Mouse (Mus musculus): Measurements from ENCODE around the gene Ip6k3. TPM values are rescaled to one million over a fixed set of nuclear protein-coding genes. Genes with fewer than 3 reads are reported as not detected.

Gene Ip6k3
- polyA plus RNA-seq (2015; fragmentation: Nextera tagmentation; extraction: Ambion mirVana): 0.18 and 0.21 TPM in 2 replicates

DNA sequence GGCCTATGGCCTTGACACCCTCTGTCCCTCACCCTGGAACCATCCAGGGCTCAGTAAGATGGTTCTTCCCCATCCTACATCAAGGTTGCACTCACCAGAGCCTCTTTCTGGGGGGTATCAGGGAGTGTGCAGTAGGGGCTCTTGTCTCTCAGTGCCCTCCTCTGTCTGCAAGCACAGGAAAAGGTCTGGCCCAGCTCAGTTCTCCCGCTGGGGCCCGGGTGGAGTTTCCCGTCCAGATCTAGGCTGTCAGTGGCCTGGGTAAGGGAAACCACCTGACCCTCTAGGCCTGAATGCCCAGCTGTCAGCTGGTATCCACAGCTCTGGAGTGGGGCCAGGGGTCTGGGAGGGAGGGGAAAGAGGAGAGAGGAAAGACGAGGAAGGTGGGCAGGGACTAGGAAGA, at the start of gene Ip6k3:
Ip6k3 (minus strand) TSS at position 251 of the 400 bp plus-strand sequence.
- Histone ChIP-seq H3K9ac (no peak within 1 kb of the TSS), H3K27me3 (replicated peaks) (no peaks in the 10 kb centered on the region), H3K36me3 (no peaks in the 10 kb centered on the region), H3K9me3 (no peaks in the 10 kb centered on the region), H3K4me2 (no peak within 1 kb of the TSS), H3K4me1 (no peaks in the 10 kb centered on the region; the same call in 1 of the 2 replicates), H3K27ac (no peak within 1 kb of the TSS), H3K4me3 (replicated peaks) (no peak within 1 kb of the TSS)
- WGBS: 37% methylated on average over 4 of the region's 4 CpGs
- ATAC-seq (ENCODE audit: insufficient read depth, low FRiP score, low read depth): no peak

DNA sequence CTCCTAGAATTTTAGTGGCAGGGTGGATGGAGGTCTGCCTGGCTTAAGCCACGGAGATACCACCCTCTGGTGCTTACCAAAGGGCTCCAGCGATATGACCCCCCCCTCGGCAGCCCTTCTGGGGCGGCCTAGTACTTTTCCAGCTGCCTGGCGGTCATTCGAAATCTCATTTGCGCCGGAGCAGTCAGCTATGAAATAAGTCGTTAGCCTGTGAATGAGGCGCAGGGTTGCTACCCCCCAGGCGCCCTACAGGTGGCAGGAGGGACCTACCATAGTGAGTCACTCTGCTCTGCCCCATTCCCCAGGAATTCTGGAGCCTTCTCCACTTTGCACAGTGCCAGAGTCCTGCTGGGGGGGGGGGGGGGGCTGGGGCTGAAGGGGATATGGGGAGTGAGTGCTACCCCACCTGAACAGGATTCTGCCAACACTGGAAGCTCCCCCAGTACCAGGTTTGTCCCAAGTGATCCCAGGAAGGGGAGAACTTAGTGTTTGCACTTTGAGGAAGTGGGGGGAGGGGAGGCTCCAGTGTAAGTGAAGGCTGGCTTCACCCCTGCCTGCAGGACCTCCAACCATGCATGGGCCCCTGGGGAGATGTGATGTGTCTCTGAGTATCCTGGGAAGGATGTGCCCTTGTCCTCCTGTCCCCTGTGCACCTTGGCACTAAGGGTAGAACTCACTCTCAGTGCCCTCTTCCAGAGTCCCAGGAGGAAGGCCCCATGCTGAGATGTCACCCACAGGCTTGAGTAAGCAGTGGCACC, 45.4 kb upstream of the Ip6k3 start:
- Histone ChIP-seq H3K4me2 (peak overlapping the region; percentile 31), H3K4me3 (replicated peaks) (no peak overlapping the region), H3K4me1 (peaks cover 7% of the 10 kb centered on the region; the same call in 1 of the 2 replicates), H3K36me3 (no peaks in the 10 kb centered on the region), H3K9ac (no peak overlapping the region), H3K27me3 (replicated peaks) (no peaks in the 10 kb centered on the region), H3K9me3 (no peaks in the 10 kb centered on the region), H3K27ac (no peak overlapping the region)
- peak; percentile 66; the same call in 1 of the 2 replicates for ATAC-seq (ENCODE audit: insufficient read depth, low FRiP score, low read depth)
- 9% methylated on average over 11 of the region's 11 CpGs for WGBS

DNA sequence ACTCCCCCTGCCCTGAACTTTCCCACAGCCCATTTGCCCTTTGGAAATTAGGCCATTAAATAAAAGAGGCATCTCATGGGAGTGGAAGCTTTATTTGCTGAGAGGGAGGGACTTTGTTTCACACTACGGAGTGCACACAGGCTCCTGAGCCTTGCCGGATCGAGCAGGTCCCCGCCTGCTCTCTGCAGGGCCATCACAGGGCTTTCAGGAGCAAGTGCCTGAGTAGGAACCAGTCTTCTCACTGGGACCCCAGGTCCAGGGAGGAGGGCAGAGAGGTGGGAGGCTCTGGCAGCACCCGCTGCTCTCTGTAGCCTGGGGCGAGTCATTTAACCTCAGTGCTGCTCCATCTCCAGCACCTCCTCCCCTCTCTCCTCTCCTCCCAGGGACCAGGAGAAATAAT, 44.4 kb upstream of the Ip6k3 start:
- Histone ChIP-seq H3K4me3 (replicated peaks) (no peak overlapping the region), H3K9ac (no peak overlapping the region), H3K36me3 (no peaks in the 10 kb centered on the region), H3K4me1 (peaks cover 12% of the 10 kb centered on the region; the same call in 1 of the 2 replicates), H3K27me3 (replicated peaks) (no peaks in the 10 kb centered on the region), H3K9me3 (no peaks in the 10 kb centered on the region), H3K4me2 (peak overlapping the region; percentile 31; the same call in 1 of the 2 replicates), H3K27ac (no peak overlapping the region)
- ATAC-seq (ENCODE audit: insufficient read depth, low FRiP score, low read depth): peak; percentile 53; the same call in 1 of the 2 replicates
- WGBS: 42% methylated on average over 6 of the region's 6 CpGs

DNA sequence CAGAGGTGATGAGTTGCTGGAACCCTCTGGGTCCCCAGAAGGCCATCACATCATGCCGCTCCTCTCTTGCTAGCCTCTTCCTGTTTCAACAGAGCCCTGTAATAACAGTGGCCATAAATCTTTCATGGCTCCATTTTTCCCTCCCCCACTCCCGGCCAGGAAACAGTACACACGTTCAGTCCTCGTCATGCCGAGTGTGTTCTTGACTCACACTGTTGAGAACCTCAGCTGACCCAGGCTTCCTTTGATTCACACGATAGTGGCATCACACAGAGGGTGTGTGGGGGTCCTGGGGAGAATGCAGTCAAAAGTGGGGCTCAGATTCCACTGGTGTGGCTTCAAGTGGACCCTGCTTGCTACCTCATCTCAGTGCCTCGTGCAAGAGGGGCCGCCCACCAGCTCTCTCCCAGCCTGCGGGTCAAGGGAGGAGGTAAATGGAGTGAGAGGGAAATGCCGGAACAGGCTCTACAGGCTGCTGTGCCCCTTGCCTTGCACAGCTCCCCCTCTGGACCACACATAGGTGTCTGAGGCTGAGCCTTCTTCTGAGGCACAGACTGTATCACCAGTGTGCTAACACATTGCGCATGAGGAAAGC, 39.6 kb upstream of the Ip6k3 start:
- no peak overlapping the region for H3K4me3 ChIP-seq (replicated peaks)
- no peaks in the 10 kb centered on the region for H3K27me3 ChIP-seq (replicated peaks)
- H3K9ac ChIP-seq: no peak overlapping the region
- peaks cover 13% of the 10 kb centered on the region; the same call in 1 of the 2 replicates for H3K4me1 ChIP-seq
- H3K9me3 ChIP-seq: no peaks in the 10 kb centered on the region
- WGBS: 26% methylated on average over 11 of the region's 11 CpGs
- H3K36me3 ChIP-seq: no peaks in the 10 kb centered on the region
- H3K27ac ChIP-seq: no peak overlapping the region
- no peak overlapping the region for H3K4me2 ChIP-seq
- ATAC-seq (ENCODE audit: insufficient read depth, low FRiP score, low read depth): no peak

DNA sequence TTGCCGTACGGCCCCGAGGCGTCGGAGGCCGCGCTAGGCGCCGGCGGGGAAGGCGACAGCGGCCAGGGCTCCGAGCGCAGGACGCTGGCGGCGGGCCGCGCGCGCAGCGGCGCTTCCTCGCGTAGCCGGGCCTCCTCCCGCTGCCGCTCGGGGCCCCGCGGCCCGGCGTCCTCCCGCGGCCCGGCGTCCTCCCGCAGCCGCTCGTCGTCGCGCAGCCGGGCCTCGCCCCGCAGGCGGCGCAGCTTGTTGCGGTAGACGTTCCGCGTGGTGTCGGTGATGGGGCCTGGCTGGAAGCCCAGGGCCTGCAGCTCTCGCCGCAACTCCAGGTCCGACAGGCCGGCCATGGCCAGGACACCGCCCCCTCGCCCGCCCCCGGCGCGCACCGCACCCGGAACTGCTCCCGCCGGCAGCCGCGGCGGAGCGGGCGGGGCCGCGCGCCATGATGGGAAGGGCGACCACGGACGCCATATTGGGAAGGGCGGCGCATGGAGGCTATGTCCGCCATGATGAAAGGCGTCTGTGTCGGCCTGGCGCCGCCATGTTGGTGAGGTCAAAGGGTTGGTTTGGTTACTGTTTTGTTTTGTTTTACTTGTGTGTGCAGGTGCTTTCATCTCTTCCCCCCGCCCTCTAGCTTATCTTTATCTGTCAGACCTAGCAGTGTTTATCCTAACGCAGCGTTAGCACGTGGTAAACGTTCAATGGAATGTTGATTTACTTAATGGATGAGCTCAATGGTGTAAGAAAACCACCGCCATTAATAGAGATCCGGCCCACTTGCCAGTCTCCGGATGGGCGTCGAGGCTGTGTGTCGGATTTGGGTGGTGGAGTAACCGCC, 36.7 kb upstream of the Ip6k3 start, which contains the start of gene Lemd2:
Lemd2 (minus strand) TSS at position 395 of the 835 bp plus-strand sequence.
- no peaks in the 10 kb centered on the region for H3K27me3 ChIP-seq (replicated peaks)
- peak within 1 kb of the TSS; percentile 90 for H3K4me2 ChIP-seq
- H3K4me1 ChIP-seq: peaks cover 10% of the 10 kb centered on the region; the same call in 1 of the 2 replicates
- ATAC-seq (ENCODE audit: insufficient read depth, low FRiP score, low read depth): peak; percentile 95
- H3K9me3 ChIP-seq: no peaks in the 10 kb centered on the region
- peak within 1 kb of the TSS; percentile 96 for H3K27ac ChIP-seq
- 3% methylated on average over 96 of the region's 97 CpGs for WGBS
- H3K9ac ChIP-seq: peak within 1 kb of the TSS; percentile 89
- peaks cover 25% of the 10 kb centered on the region for H3K36me3 ChIP-seq
- H3K4me3 ChIP-seq (replicated peaks): peak within 1 kb of the TSS; percentile 95

DNA sequence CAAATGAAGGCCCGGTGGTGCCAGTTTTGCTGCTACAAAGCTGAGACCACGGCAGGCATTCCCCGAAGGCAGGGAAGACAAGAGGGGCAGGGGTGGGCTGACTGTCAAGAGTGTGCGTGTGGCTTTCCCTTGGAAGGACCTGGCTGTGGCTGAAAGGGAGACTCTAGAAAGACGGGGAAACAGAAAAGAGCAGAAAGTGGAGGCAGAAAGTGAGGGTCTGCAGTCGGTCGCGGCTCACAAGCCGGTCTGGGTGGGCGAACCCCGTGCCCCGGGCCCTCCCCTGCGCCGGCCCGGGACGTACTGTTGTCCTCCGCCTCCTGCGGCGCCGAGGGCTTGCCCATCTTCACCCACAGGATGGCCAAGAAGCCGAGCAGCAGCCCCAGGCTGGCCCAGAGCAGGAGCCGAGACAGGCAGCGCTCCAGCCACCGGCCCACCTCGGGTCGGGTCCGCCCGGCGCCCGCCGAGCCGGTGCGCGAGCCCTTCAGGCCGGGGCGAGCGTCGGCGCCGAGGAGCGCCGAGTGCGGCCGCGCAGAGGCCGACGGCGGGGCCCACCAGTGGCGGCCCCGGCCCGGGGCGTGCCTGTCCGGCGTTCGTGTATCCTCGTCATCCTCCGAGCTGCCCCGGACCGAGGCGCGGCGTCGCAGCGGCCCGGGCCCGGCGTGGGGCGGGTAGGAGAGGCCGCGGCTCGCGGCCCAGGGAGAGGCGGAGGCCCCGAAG, 35.9 kb upstream of the Ip6k3 start:
- H3K27me3 ChIP-seq (replicated peaks): no peaks in the 10 kb centered on the region
- H3K9me3 ChIP-seq: no peaks in the 10 kb centered on the region
- ATAC-seq (ENCODE audit: insufficient read depth, low FRiP score, low read depth): peak; percentile 50
- peak overlapping the region; percentile 96 for H3K27ac ChIP-seq
- H3K36me3 ChIP-seq: peaks cover 30% of the 10 kb centered on the region
- peak overlapping the region; percentile 89 for H3K9ac ChIP-seq
- peaks cover 10% of the 10 kb centered on the region; the same call in 1 of the 2 replicates for H3K4me1 ChIP-seq
- WGBS: under 1% methylated on average over 68 of the region's 74 CpGs
- H3K4me2 ChIP-seq: peak overlapping the region; percentile 90
- peak overlapping the region; percentile 95 for H3K4me3 ChIP-seq (replicated peaks)

DNA sequence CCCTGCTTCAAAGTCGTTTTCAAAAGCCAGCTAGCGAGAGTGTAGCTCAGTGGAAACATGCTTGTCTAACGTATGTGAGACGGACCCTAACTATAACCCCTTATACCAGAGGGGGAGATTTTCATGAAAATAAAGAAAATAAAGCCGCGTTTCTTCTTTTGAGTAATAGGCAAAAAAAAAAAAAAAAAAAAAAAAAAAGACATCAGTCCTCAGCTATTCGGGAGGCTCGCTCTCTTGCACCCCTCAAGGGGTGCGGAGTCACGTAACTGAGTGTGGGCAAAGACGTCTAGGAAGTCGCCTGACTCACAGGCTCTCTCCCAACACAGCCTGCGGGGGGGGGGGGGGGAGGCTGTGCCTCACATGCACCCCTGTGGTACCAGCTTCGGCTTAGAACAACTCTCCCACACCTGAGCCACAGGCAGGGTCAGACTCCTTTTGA, 35.3 kb upstream of the Ip6k3 start:
- Histone ChIP-seq H3K4me2 (peak overlapping the region; percentile 90), H3K27me3 (replicated peaks) (no peaks in the 10 kb centered on the region), H3K4me3 (replicated peaks) (peak overlapping the region; percentile 95), H3K4me1 (peaks cover 10% of the 10 kb centered on the region; the same call in 1 of the 2 replicates), H3K36me3 (peaks cover 35% of the 10 kb centered on the region), H3K9ac (peak overlapping the region; percentile 89), H3K27ac (peak overlapping the region; percentile 96), H3K9me3 (no peaks in the 10 kb centered on the region)
- WGBS: 37% methylated on average over 14 of the region's 14 CpGs
- no peak for ATAC-seq (ENCODE audit: insufficient read depth, low FRiP score, low read depth)

DNA sequence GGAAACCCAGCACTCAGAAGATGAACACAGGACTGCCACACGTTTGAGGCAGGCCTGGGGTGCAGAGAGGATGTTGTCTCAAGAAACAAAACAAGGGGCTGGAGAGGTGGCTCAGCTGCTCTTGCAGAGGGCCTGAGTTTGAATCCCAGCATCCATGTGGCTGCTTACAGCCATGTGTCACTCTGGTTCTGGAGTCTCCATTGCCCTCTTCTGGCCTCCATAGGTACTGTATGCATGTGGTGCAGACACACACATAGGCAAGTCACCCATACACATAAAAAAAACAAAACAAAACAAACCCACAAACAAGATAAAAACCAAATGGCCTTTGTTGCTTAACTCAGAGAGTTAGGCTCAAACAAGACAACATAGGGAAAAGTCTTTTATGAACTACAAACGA, 34.4 kb upstream of the Ip6k3 start:
- no peak for ATAC-seq (ENCODE audit: insufficient read depth, low FRiP score, low read depth)
- no peak overlapping the region for H3K4me2 ChIP-seq
- no peak overlapping the region for H3K4me3 ChIP-seq (replicated peaks)
- peaks cover 40% of the 10 kb centered on the region for H3K36me3 ChIP-seq
- H3K9ac ChIP-seq: no peak overlapping the region
- peaks cover 6% of the 10 kb centered on the region; the same call in 1 of the 2 replicates for H3K4me1 ChIP-seq
- no peak overlapping the region for H3K27ac ChIP-seq
- 86% methylated on average over 2 of the region's 2 CpGs for WGBS
- no peaks in the 10 kb centered on the region for H3K9me3 ChIP-seq
- H3K27me3 ChIP-seq (replicated peaks): no peaks in the 10 kb centered on the region

DNA sequence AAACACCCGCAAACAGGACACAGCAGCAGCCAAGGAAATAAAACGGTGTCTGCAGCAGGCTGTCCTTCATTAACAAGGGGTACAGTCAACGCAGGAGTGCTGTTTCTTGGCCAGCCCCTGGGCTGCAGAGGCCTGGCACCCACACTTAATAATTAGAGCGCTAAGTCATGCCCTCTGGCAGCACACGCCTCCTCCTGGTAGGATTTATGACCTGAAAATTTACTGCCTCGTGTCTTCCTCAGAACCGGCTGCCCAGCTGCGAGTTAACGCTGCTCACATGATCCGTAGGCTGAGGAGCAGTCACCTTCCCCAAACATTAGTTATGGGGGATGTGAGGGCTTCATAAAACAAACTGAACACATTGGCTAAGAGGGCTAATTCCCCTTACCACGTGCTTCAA, 33.2 kb upstream of the Ip6k3 start:
- Histone ChIP-seq H3K9ac (no peak overlapping the region), H3K27me3 (replicated peaks) (no peaks in the 10 kb centered on the region), H3K4me2 (no peak overlapping the region), H3K36me3 (peaks cover 41% of the 10 kb centered on the region), H3K9me3 (no peaks in the 10 kb centered on the region), H3K27ac (no peak overlapping the region), H3K4me3 (replicated peaks) (no peak overlapping the region), H3K4me1 (peaks cover 6% of the 10 kb centered on the region; the same call in 1 of the 2 replicates)
- WGBS: 64% methylated on average over 11 of the region's 11 CpGs
- no peak for ATAC-seq (ENCODE audit: insufficient read depth, low FRiP score, low read depth)

DNA sequence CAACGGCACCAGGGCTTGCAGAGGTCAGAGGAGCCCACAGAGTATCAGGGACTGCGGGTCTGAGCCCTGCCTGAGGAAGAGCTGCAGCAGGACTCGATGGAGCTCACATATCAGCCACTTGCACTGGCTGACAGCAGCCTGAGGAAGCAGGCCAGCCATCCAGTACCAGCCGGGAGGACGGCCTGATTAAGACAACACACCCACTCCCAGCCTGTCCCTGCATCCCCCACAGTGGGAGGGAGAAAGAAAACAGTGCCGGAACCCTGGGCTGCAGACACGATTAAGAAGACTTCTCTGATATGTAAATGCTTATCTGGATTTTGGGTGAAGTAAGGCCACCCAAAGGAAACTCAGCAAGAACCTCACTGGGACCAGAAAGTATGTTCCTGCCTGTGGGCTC, 32.3 kb upstream of the Ip6k3 start:
- Histone ChIP-seq H3K9me3 (no peaks in the 10 kb centered on the region), H3K27ac (no peak overlapping the region), H3K9ac (no peak overlapping the region), H3K4me3 (replicated peaks) (no peak overlapping the region), H3K36me3 (peaks cover 44% of the 10 kb centered on the region), H3K27me3 (replicated peaks) (no peaks in the 10 kb centered on the region), H3K4me2 (no peak overlapping the region), H3K4me1 (peaks cover 5% of the 10 kb centered on the region; the same call in 1 of the 2 replicates)
- WGBS: 76% methylated on average over 7 of the region's 7 CpGs
- no peak for ATAC-seq (ENCODE audit: insufficient read depth, low FRiP score, low read depth)

DNA sequence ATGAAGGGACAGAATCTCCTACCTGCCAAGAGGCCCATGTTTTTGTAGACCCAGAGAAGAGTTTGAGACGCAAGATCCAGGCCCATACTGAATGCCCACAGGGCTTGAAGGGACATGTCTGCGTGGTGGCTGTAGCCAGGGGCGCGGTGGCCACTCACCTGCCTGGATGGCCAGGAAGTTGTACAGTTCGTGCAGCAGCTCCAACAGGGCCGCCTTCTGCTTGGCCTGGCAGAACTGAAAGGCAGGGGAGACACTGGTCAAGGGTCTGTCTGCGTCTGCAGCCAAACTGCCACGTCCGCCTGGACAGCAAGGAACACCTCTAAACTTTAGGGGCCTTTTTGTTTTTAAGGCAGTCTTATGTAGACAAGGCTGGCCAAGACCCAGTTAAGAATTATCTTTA, 31.6 kb upstream of the Ip6k3 start:
- ATAC-seq (ENCODE audit: insufficient read depth, low FRiP score, low read depth): no peak
- H3K9ac ChIP-seq: no peak overlapping the region
- no peak overlapping the region for H3K4me2 ChIP-seq
- no peak overlapping the region for H3K27ac ChIP-seq
- H3K9me3 ChIP-seq: no peaks in the 10 kb centered on the region
- H3K4me1 ChIP-seq: peaks cover 3% of the 10 kb centered on the region; the same call in 1 of the 2 replicates
- peaks cover 46% of the 10 kb centered on the region for H3K36me3 ChIP-seq
- H3K4me3 ChIP-seq (replicated peaks): no peak overlapping the region
- whole genome bisulfite sequencing: 92% methylated on average over 9 of the region's 9 CpGs
- no peaks in the 10 kb centered on the region for H3K27me3 ChIP-seq (replicated peaks)

Data from stomach, embryonic 15.5 days (tissue).